Mouse (Mus musculus) liver, adult 2 months (tissue): ENCODE results near the gene Gm17622. TPM values are rescaled to one million over a fixed set of nuclear protein-coding genes. Genes with fewer than 3 reads are reported as not detected.

Experiments used
- DNase-seq: peaks from one replicate; pipeline ENCODE4 v3.0.0-alpha.2; 2011; ENCODE audit warnings: low read depth, low spot score; ENCODE audit errors: extremely low read depth
- H3K27ac ChIP-seq: fragments of 200-500 bp; replicated peaks from 2 replicates; pipeline ENCODE4 v1.5.1; 2012; ENCODE audit warnings: low read depth, mild to moderate bottlenecking, control low read depth, inconsistent platforms, low read length; ENCODE audit not compliant: insufficient read depth
- H3K27me3 ChIP-seq: fragments of 200-500 bp; 2 replicates; pipeline ENCODE4 v1.6.1; 2012; ENCODE audit warnings: mild to moderate bottlenecking, moderate library complexity, low read length, inconsistent platforms; ENCODE audit not compliant: control insufficient read depth, insufficient read depth
- H3K36me3 ChIP-seq: fragments of 200-500 bp; 2 replicates; pipeline ENCODE4 v1.6.1; 2012; ENCODE audit warnings: low read length, inconsistent platforms; ENCODE audit not compliant: control insufficient read depth, insufficient read depth
- H3K4me1 ChIP-seq: fragments of 200-500 bp; 2 replicates; pipeline ENCODE4 v1.6.1; 2011; ENCODE audit warnings: low read length; ENCODE audit not compliant: control insufficient read depth, insufficient read depth
- H3K4me3 ChIP-seq: fragments of 200-500 bp; 2 replicates; pipeline ENCODE4 v1.5.1; 2011; ENCODE audit warnings: low read depth, mild to moderate bottlenecking, control low read depth, low read length, moderate library complexity; ENCODE audit not compliant: insufficient read depth
- H3K79me2 ChIP-seq: fragments of 200-500 bp; 2 replicates; pipeline ENCODE4 v1.6.1; 2012; ENCODE audit warnings: inconsistent platforms, mild to moderate bottlenecking, low read length, moderate library complexity; ENCODE audit not compliant: control insufficient read depth, insufficient read depth
- H3K9ac ChIP-seq: fragments of 200-500 bp; 2 replicates; pipeline ENCODE4 v1.6.1; 2012; ENCODE audit warnings: low read depth, mild to moderate bottlenecking, control low read depth, inconsistent platforms, low read length
- CTCF ChIP-seq: fragments of 200-500 bp; IDR thresholded peaks from 2 replicates; pipeline ENCODE4 v1.5.1; 2011; ENCODE audit warnings: low read depth, low read length, control low read depth
- POLR2A ChIP-seq: fragments of 200-500 bp; IDR thresholded peaks from 2 replicates; pipeline ENCODE4 v1.6.1; 2011; ENCODE audit warnings: low read length, control low read depth; ENCODE audit not compliant: insufficient read depth; ENCODE audit errors: extremely low read depth
- WGBS: fragments of 180-500 bp; shearing (Covaris S2); methylation state at CpG from one replicate; pipeline ENCODE4 v1.1.7; 2018; 5-methylcytosine and 5-hydroxymethylcytosine counted together
- polyA plus RNA-seq: library from polyadenylated mRNA; depleted of rRNA; stranded (reverse); fragments of >200 nt; gene quantifications from 2 replicates; pipeline ENCODE4 v1.2.3, GENCODE M21; 2012; rRNA removed
- total RNA-seq: library from RNA; depleted of rRNA; stranded (reverse); fragments of >200 nt; gene quantifications from 2 replicates; pipeline ENCODE4 v1.2.3, GENCODE M21; 2014; rRNA removed

Gm17622 gene
- not detected in 2 replicates for total RNA-seq
- not detected in 2 replicates for polyA plus RNA-seq

DNA sequence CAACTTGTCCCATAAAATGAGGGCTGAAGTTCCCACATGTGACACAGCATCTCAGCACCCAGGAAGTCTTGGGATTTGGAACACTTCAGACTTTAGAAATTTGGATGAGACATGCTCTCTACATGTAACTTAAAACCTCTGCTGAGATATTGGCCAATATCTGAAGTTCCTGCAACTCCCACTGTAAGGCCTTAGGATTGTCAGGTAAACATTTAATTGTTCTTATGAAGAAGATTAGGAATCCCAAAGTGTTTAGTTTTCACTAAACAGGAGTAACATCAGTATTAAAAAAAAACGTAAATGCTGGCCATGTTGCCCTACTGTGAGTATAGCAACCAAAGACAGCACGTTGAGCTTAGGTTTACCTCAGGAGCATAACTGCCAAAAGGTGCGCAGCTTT is at the start of gene Gm17622:
Gene Gm17622, plus strand, starts transcription at position 301 of the 400 bp plus-strand sequence.
- Histone ChIP-seq H3K4me1 (no peaks in the 10 kb centered on the region), H3K36me3 (peaks cover 26% of the 10 kb centered on the region), H3K27ac (no peak within 1 kb of the TSS), H3K9ac (no peak within 1 kb of the TSS), H3K4me3 (no peak within 1 kb of the TSS), H3K27me3 (no peaks in the 10 kb centered on the region), H3K79me2 (no peaks in the 10 kb centered on the region)
- WGBS: 98% methylated on average over 3 of the region's 3 CpGs
- no peak for TF ChIP-seq CTCF
- TF ChIP-seq POLR2A: no peak
- DNase-seq: no peak

DNA sequence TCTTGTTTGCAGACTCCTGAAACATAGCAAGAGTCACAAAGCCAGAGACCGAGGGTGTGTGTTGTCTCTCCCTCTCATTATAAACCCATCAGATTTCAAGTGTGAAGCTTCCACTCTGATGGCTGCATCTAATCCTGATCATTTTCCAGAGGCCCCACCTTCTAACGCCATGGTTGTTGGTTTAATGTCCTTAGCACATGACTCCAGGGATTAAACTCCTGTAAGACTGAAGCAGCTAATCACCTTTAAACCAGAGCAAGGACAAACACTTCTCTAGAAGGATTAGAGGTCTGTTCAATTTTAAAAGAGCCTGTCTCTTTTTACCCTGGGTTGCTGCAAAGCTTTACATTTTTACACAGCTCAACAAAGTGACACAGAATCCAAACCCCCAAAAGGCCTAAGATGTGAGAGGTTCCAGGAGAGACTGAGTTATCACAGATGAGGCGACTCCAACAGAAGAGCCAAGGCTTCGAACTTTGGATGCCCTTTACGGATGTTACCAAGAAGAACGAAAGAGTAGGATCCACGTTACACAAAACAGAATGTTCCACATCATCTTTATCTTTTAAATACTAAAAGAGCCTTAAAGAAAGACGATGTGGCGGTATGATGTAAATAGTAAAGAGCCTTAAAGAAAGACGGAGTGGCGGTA is 40.2 kb upstream of the Gm17622 start:
- no peaks in the 10 kb centered on the region for H3K36me3 ChIP-seq
- H3K79me2 ChIP-seq: no peaks in the 10 kb centered on the region
- no peaks in the 10 kb centered on the region for H3K27me3 ChIP-seq
- TF ChIP-seq POLR2A (no peak), CTCF (no peak)
- H3K4me3 ChIP-seq: no peak overlapping the region
- no peak overlapping the region for H3K9ac ChIP-seq
- WGBS: 90% methylated on average over 11 of the region's 11 CpGs
- no peak overlapping the region for H3K27ac ChIP-seq
- DNase-seq: no peak
- H3K4me1 ChIP-seq: no peaks in the 10 kb centered on the region

- Histone ChIP-seq H3K4me3 (no peak overlapping the region), H3K79me2 (no peaks in the 10 kb centered on the region), H3K27me3 (no peaks in the 10 kb centered on the region), H3K4me1 (no peaks in the 10 kb centered on the region), H3K27ac (no peak overlapping the region), H3K9ac (no peak overlapping the region), H3K36me3 (no peaks in the 10 kb centered on the region)
- no peak for TF ChIP-seq CTCF
- no peak for TF ChIP-seq POLR2A
- no peak for DNase-seq
- 91% methylated on average over 7 of the region's 7 CpGs for WGBS
Measured at GRCm38 (mm10) chr13:96450869-96451268, 39.7 kb upstream of the Gm17622 start.

GRCm38 (mm10) chr13:96451386-96452140 is 39.0 kb upstream of the Gm17622 start:
- H3K79me2 ChIP-seq: no peaks in the 10 kb centered on the region
- 84% methylated on average over 11 of the region's 11 CpGs for WGBS
- H3K36me3 ChIP-seq: no peaks in the 10 kb centered on the region
- no peak overlapping the region for H3K4me3 ChIP-seq
- no peaks in the 10 kb centered on the region for H3K4me1 ChIP-seq
- no peaks in the 10 kb centered on the region for H3K27me3 ChIP-seq
- TF ChIP-seq CTCF (no peak), POLR2A (no peak)
- H3K27ac ChIP-seq: no peak overlapping the region
- H3K9ac ChIP-seq: no peak overlapping the region
- DNase-seq: no peak

GRCm38 (mm10) chr13:96452621-96453020 is 37.9 kb upstream of the Gm17622 start:
- Histone ChIP-seq H3K27me3 (no peaks in the 10 kb centered on the region), H3K4me3 (no peak overlapping the region), H3K27ac (no peak overlapping the region), H3K4me1 (no peaks in the 10 kb centered on the region), H3K9ac (no peak overlapping the region), H3K79me2 (no peaks in the 10 kb centered on the region), H3K36me3 (no peaks in the 10 kb centered on the region)
- no peak for TF ChIP-seq POLR2A
- no peak for TF ChIP-seq CTCF
- no peak for DNase-seq
- 94% methylated on average over 3 of the region's 3 CpGs for WGBS

DNA sequence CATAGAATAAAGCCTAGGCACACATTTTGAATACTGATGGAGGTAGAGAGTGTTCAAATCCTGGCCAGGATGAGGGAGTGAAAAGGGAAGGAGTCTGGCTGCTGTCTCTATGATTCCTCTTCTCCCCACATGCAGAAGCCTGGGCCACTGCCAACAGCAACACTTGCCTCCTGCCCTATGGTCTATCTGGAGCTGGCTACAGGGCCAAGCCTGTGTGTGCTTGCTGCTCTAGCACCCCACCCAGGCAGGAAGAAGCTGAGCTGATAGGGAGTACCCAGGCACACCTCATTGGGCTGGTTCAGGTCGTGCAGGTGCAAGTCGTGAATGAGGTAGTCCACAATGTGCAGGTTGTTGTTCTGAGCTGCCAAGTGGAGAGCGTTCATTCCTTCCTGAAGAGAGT is 36.2 kb upstream of the Gm17622 start:
- Histone ChIP-seq H3K4me1 (no peaks in the 10 kb centered on the region), H3K79me2 (no peaks in the 10 kb centered on the region), H3K27ac (no peak overlapping the region), H3K27me3 (no peaks in the 10 kb centered on the region), H3K4me3 (no peak overlapping the region), H3K36me3 (no peaks in the 10 kb centered on the region), H3K9ac (no peak overlapping the region)
- WGBS: 83% methylated on average over 3 of the region's 3 CpGs
- TF ChIP-seq POLR2A: no peak
- TF ChIP-seq CTCF: no peak
- no peak for DNase-seq
